Mouse (Mus musculus) hindbrain, postnatal 0 days (tissue): ENCODE data around the gene Vopp1. TPM values are rescaled to one million over a fixed set of nuclear protein-coding genes. Genes with fewer than 3 reads are reported as not detected.
A peak's percentile ranks its signal among the peaks of the same experiment; 100 is the strongest.

Experiments
- ATAC-seq: fragments of 200-750 bp; cut with Nextera tagmentation; 2 replicates; pipeline ENCODE4 v1.8.0; 2017; ENCODE audit warnings: mild to moderate bottlenecking, moderate TSS enrichment, moderate library complexity
- DNase-seq: peaks from one replicate; pipeline ENCODE4 v3.0.0-alpha.2; 2015; ENCODE audit warnings: low spot score
- H3K27ac ChIP-seq: fragments of 300-500 bp; sonication (generic); 2 replicates; pipeline ENCODE4 v1.5.1; 2014; ENCODE audit warnings: mild to moderate bottlenecking
- H3K27me3 ChIP-seq: fragments of 300-500 bp; sonication (generic); 2 replicates; pipeline ENCODE4 v1.6.1; 2014; ENCODE audit warnings: low read length, mixed read lengths; ENCODE audit not compliant: insufficient read depth
- H3K36me3 ChIP-seq: fragments of 300-500 bp; sonication (generic); 2 replicates; pipeline ENCODE4 v1.6.1; 2014; ENCODE audit warnings: low read length, mixed read lengths; ENCODE audit not compliant: insufficient read depth
- H3K4me1 ChIP-seq: fragments of 300-500 bp; sonication (generic); 2 replicates; pipeline ENCODE4 v1.6.1; 2014; ENCODE audit warnings: antibody characterized with exemption, low read length, mixed read lengths; ENCODE audit not compliant: insufficient read depth
- H3K4me2 ChIP-seq: fragments of 300-500 bp; sonication (generic); 2 replicates; pipeline ENCODE4 v1.6.1; 2014; ENCODE audit warnings: low read depth, mild to moderate bottlenecking, low read length, moderate library complexity, mixed read lengths
- H3K4me3 ChIP-seq: fragments of 300-500 bp; sonication (generic); 2 replicates; pipeline ENCODE4 v1.5.1; 2014; ENCODE audit warnings: low read length
- H3K9ac ChIP-seq: fragments of 300-500 bp; sonication (generic); replicated peaks from 2 replicates; pipeline ENCODE4 v1.6.1; 2014; ENCODE audit warnings: mild to moderate bottlenecking, low read length, moderate library complexity, mixed read lengths
- H3K9me3 ChIP-seq: fragments of 300-500 bp; sonication (generic); 2 replicates; pipeline ENCODE4 v1.6.1; 2016; ENCODE audit warnings: low read length, mixed read lengths
- CTCF ChIP-seq: IDR thresholded peaks from 2 replicates; pipeline ENCODE4 v1.5.1; 2016; ENCODE audit warnings: antibody characterized with exemption, control low read depth, low read depth
- WGBS: fragments of 180-500 bp; shearing (Covaris S2); extraction: QIAGEN DNeasy Blood & Tissue Kit; methylation state at CpG from one replicate; pipeline ENCODE4 v1.1.7; 2014; 5-methylcytosine and 5-hydroxymethylcytosine counted together
- polyA plus RNA-seq: library from polyadenylated mRNA; unstranded; fragments of >200 nt; fragmentation: Nextera tagmentation; extraction: Ambion mirVana; gene quantifications from 2 replicates; pipeline ENCODE4 v1.2.1, GENCODE M21; 2015
- total RNA-seq: library from RNA; depleted of rRNA; stranded (reverse); fragments of >200 nt; gene quantifications from 2 replicates; pipeline ENCODE4 v1.2.3, GENCODE M21; 2014

Vopp1 gene
- total and polyA plus RNA-seq, 2 experiments from 2014 or later = 151 to 285 TPM

DNA sequence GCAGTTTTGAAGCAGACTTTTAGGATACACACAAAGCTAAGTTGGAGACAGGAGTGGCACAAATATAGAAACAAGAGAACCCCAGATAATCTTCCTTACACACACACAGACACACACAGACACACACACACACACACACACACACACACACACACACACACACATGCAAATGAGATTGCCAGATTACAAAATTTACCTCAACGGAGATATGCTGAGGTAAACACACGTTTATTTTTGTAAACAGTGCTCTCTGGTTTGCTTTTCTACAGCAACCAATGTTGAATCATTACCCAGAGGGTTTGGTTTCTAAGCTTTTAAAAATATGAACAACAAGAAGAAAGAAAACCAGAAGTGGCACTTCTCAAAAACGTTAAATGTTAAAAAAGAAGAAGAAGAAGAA, 1.5 kb downstream of the Vopp1 start:
- DNase-seq (no peak), ATAC-seq (no peak)
- Histone ChIP-seq H3K27me3 (no peaks in the 10 kb centered on the region), H3K4me2 (peak overlapping the region; percentile 77), H3K4me3 (no peak overlapping the region; the same call in 1 of the 2 replicates), H3K27ac (no peak overlapping the region), H3K4me1 (no peaks in the 10 kb centered on the region), H3K36me3 (no peaks in the 10 kb centered on the region), H3K9ac (no peak overlapping the region), H3K9me3 (no peaks in the 10 kb centered on the region)
- no peak for TF ChIP-seq CTCF
- WGBS = 31% methylated on average over 3 of the region's 3 CpGs

DNA sequence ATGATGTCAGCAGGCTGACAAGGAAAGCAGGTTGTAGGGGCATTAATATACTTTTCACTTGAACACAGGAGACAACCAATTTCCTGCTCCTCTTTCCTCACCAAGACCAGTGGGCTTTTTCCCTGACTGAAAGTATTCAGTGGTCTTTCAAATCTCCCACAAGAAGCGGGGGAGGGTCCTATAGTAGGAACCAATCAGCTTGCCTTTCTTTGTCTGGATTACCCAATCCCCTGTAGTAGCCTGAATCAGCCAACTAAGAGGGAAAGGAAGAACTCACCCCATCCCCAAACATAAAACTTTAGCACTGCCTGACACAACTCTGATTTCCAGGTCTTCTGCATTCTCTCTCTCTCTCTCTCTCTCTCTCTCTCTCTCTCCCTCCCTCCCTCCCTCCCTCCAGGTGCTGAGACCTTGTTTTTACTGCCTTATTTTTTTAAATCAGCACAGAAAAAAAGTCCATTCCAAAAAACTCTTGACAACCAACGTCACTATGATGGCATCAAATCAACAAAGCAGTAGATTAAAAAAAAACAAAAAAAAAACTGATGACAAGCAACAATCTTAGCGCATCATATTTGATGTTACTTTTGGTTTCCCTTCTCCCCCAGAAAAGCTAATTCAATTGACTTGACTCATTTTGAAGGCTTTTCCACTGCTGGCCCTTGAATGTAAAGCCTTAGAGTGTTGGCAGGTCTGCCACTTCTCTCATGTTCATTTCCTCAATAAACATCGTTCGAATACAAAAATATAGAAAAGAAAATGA, 2.1 kb downstream of the Vopp1 start:
- H3K36me3 ChIP-seq = no peaks in the 10 kb centered on the region
- TF ChIP-seq CTCF = no peak
- 58% methylated on average over 5 of the region's 5 CpGs for WGBS
- ATAC-seq (peak; percentile 72), DNase-seq (peak; percentile 53)
- no peaks in the 10 kb centered on the region for H3K4me1 ChIP-seq
- no peak overlapping the region for H3K9ac ChIP-seq
- no peak overlapping the region for H3K27ac ChIP-seq
- H3K4me2 ChIP-seq = peak overlapping the region; percentile 77
- no peaks in the 10 kb centered on the region for H3K9me3 ChIP-seq
- H3K27me3 ChIP-seq = no peaks in the 10 kb centered on the region
- no peak overlapping the region; the same call in 1 of the 2 replicates for H3K4me3 ChIP-seq

DNA sequence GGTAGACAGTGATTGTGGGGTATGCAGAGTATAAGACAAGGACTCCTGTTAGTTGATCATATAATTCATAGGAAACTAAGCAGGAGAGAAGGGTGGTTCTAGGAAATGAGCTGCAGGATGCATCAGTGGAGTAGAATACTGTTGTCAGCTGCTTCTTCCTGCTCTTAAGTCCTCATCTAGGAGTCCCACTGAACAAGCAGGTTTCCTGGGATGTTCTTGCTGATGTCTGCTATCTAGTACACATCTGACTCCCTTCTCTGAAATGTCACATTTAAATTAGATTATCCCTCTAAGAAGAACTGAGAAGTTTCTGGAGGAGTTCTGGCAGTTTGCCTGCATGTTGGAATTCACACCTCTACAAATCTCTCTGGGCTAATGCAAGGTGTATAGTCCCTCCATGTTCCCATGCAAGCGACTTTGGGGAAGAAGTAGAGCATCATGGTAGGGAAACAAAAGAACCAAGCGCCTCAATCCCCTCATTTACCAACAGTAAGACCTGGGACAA, 10.5 kb downstream of the Vopp1 start:
- Histone ChIP-seq H3K4me3 (no peak overlapping the region), H3K36me3 (no peaks in the 10 kb centered on the region), H3K4me2 (no peak overlapping the region), H3K9me3 (0 out of 2 replicates have a peak, but pooled peaks cover 3% of the 10 kb centered on the region), H3K27ac (no peak overlapping the region), H3K4me1 (no peaks in the 10 kb centered on the region), H3K9ac (no peak overlapping the region), H3K27me3 (no peaks in the 10 kb centered on the region)
- no peak for DNase-seq
- no peak for ATAC-seq
- no peak for TF ChIP-seq CTCF
- WGBS = 91% methylated on average over 2 of the region's 2 CpGs

DNA sequence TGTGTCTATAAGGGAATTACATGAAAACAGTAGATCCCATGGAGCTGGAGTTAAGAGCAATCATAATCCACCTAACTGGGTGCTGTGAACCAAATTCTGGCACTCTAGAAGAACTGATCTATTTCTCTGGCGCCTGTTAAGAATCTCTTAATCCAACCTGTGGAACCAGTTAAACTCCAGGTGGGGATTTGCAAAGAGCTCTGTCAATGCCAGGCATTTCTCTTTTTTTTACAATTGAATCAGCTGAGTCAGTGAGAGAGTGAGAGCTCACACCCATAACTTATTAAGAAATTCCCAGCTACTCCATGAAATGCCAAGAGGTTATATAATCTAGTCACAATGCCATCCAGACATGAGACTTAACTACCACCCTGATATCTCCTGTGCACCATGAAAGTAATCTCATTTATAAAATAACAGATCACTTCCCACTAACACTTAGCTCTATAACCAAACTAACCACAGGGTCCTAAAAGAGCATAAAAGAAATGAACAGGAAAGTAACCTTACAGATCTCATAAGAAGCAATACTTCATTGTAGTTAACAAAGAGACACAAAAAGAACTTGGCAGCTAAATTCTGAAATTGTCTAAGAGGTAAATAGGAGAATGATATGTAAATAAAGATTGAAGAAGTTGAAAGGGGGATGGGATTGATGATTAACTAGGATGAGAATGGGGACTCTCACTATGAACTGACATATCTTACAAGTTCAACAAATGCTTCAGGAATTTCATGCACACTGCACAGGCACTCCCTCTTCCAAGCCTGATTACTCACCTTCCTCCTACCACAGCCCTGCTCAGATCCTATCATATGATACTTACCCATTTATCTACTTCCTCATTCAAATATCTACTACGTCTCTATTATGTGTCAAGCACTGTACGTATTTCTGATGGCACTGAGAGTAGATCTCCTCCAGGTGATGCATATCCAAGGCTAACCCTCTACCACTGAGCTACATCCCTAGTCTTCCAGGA, 12.9 kb downstream of the Vopp1 start:
- Histone ChIP-seq H3K27ac (no peak overlapping the region), H3K4me1 (no peaks in the 10 kb centered on the region), H3K4me3 (no peak overlapping the region), H3K9me3 (0 out of 2 replicates have a peak, but pooled peaks cover 3% of the 10 kb centered on the region), H3K9ac (no peak overlapping the region), H3K36me3 (no peaks in the 10 kb centered on the region), H3K4me2 (no peak overlapping the region), H3K27me3 (no peaks in the 10 kb centered on the region)
- ATAC-seq (no peak), DNase-seq (no peak)
- TF ChIP-seq CTCF = no peak
- 93% methylated on average over 3 of the region's 3 CpGs for WGBS

DNA sequence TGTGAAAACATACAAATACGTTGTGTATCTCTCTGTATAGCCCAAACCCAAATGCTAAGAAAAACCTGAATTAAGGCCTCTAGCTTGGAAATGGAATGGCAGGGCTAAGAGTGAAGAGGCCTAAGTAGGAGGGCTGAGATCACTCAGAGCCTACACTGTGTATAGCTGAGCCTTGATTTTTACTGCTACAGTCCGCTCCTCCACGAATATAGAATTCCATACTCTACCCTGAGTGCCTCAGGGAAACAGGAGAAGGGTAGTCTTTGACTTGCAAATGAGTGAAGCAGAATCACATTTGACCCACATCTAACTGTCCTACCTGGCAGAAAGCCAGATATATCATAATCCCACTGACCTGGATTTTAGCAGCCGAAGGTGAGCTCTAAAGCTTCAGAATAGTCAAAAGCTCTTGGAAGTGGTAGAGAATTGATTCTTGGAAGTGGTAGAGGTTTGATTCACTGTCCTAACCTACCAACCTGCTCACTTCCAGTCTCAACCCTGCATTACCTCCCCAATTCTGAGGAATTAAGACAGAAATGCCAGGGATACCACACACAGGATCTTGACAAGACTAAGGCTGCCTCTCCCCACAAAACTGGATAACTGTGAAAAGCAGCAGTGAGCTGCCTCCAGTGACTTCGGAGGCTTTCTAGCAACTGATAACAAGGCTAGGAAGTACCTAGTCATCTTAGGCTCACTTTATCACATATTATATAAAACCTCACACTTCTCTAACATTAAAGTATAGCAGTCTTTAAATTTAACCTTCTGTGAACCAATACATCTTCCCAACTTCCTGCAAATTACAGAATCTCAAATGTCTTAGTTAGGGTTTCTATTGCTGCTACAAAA, 19.5 kb downstream of the Vopp1 start:
- Histone ChIP-seq H3K4me3 (no peak overlapping the region), H3K36me3 (no peaks in the 10 kb centered on the region), H3K27me3 (no peaks in the 10 kb centered on the region), H3K27ac (no peak overlapping the region), H3K9ac (no peak overlapping the region), H3K9me3 (0 out of 2 replicates have a peak, but pooled peaks cover 3% of the 10 kb centered on the region), H3K4me1 (no peaks in the 10 kb centered on the region), H3K4me2 (no peak overlapping the region)
- WGBS = 78% methylated on average over 5 of the region's 5 CpGs
- DNase-seq = no peak
- no peak for ATAC-seq
- TF ChIP-seq CTCF = no peak

DNA sequence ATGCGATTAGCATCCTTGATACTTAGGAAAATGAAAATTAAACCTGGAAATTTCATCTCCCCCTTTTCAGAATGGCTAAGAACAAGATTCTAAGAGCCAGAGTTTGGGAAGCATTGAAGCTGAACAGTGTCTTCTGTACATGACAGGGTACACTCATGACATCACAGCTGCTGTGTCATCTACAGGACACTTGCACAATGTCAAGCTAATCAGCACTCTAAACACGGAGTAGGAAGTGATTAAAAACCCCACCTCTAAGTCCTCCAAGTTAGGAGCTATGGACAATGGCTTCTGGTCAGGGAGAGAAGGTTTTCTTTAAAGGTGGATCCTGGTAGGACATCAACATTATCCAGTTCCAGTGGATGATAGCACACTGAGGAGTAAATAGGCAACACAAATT, 21.8 kb downstream of the Vopp1 start:
- no peak overlapping the region for H3K27ac ChIP-seq
- H3K4me3 ChIP-seq = no peak overlapping the region
- no peak for ATAC-seq
- no peak overlapping the region for H3K4me2 ChIP-seq
- H3K9me3 ChIP-seq = no peaks in the 10 kb centered on the region
- H3K4me1 ChIP-seq = no peaks in the 10 kb centered on the region
- no peaks in the 10 kb centered on the region for H3K36me3 ChIP-seq
- DNase-seq = no peak
- H3K9ac ChIP-seq = no peak overlapping the region
- H3K27me3 ChIP-seq = no peaks in the 10 kb centered on the region
- no peak for TF ChIP-seq CTCF
- WGBS = 83% methylated on average over 2 of the region's 2 CpGs
